Mouse (Mus musculus): ENCODE results near the gene Gm3854.
"Not testable (repeated sequence)": the region's sequence is repeated elsewhere in the genome, so short reads cannot be mapped to it uniquely, and the experiment has no call there.

Gm3854 gene

GRCm38 (mm10) chr7:6343501-6344071 is at the start of gene Gm3854:
TSS of gene Gm3854 (plus strand) at chr7:6343759.
- DNase-seq: peak; percentile 47

GRCm38 (mm10) chr7:6300796-6301195 is 42.8 kb upstream of the Gm3854 start:
- DNase-seq: not testable (repeated sequence)

GRCm38 (mm10) chr7:6330458-6331232 is 12.9 kb upstream of the Gm3854 start:
- peak; percentile 1 for DNase-seq

GRCm38 (mm10) chr7:6331233-6331956 is 12.2 kb upstream of the Gm3854 start, which contains the start of gene Zfp583:
TSS of gene Zfp583 (minus strand) at chr7:6331285.
- peak; percentile 82 for DNase-seq

GRCm38 (mm10) chr7:6339865-6340264 is 3.7 kb upstream of the Gm3854 start:
- DNase-seq: no peak

GRCm38 (mm10) chr7:6344124-6344523 is 565 bp downstream of the Gm3854 start:
- DNase-seq: no peak

- DNase-seq: no peak
Observed at GRCm38 (mm10) chr7:6358121-6358520, 14.6 kb downstream of the Gm3854 start.

GRCm38 (mm10) chr7:6358937-6359590 is 15.5 kb downstream of the Gm3854 start:
- DNase-seq: no peak

GRCm38 (mm10) chr7:6360477-6361060 is 17.0 kb downstream of the Gm3854 start:
- DNase-seq: no peak

- no peak for DNase-seq
Observed at GRCm38 (mm10) chr7:6361756-6362155, 18.2 kb downstream of the Gm3854 start.

GRCm38 (mm10) chr7:6362268-6363046 is 18.9 kb downstream of the Gm3854 start:
- peak; percentile 92 for DNase-seq

GRCm38 (mm10) chr7:6363047-6363488 is 19.5 kb downstream of the Gm3854 start, which contains the start of gene Zfp78:
TSS of gene Zfp78 (plus strand) at chr7:6363280.
- peak; percentile 79 for DNase-seq

- DNase-seq: no peak
Observed at GRCm38 (mm10) chr7:6364761-6365160, 21.2 kb downstream of the Gm3854 start.

GRCm38 (mm10) chr7:6367185-6367584 is 23.6 kb downstream of the Gm3854 start:
- DNase-seq: no peak

GRCm38 (mm10) chr7:6368146-6368545 is 24.6 kb downstream of the Gm3854 start:
- not testable (repeated sequence) for DNase-seq

- no peak for DNase-seq
Observed at GRCm38 (mm10) chr7:6369460-6369859, 25.9 kb downstream of the Gm3854 start.

- DNase-seq: no peak
Observed at GRCm38 (mm10) chr7:6372993-6373392, 29.4 kb downstream of the Gm3854 start.

- DNase-seq: no peak
Observed at GRCm38 (mm10) chr7:6378441-6378840, 34.9 kb downstream of the Gm3854 start.

- no peak for DNase-seq
Observed at GRCm38 (mm10) chr7:6381431-6381830, 37.9 kb downstream of the Gm3854 start.

GRCm38 (mm10) chr7:6383044-6383455 is 39.5 kb downstream of the Gm3854 start, which contains the start of gene Zfp28:
TSS of gene Zfp28 (plus strand) at chr7:6383295.
- DNase-seq: peak; percentile 93

- no peak for DNase-seq
Observed at GRCm38 (mm10) chr7:6384011-6384410, 40.5 kb downstream of the Gm3854 start.

GRCm38 (mm10) chr7:6386995-6387394 is 43.4 kb downstream of the Gm3854 start:
- DNase-seq: no peak
